Mouse (Mus musculus) E14TG2a.4 (cell line): ENCODE measurements around the gene Rhog.
A peak's percentile ranks its signal among the peaks of the same experiment; 100 is the strongest.

ENCODE experiments used
- CTCF ChIP-seq: conservative IDR thresholded peaks from 2 replicates; pipeline ENCODE4 v1.5.1; 2014; ENCODE audit warnings: low read length
- POU5F1 ChIP-seq: IDR thresholded peaks from 2 replicates; pipeline ENCODE4 v1.6.1; 2014; ENCODE audit warnings: low read length, borderline replicate concordance

GRCm38 (mm10) chr7:102267113-102267579 lies 11.3 kb upstream of the Rhog start:
- TF ChIP-seq CTCF: peak; percentile 77
- no peak for TF ChIP-seq POU5F1
